Mouse (Mus musculus): Measurements from ENCODE around the gene Rnf126.
"Not testable (repeated sequence)": the region's sequence is repeated elsewhere in the genome, so short reads cannot be mapped to it uniquely, and the experiment has no call there.

Gene Rnf126

GRCm38 (mm10) chr10:79765228-79765745 lies 1.5 kb downstream of the Rnf126 start:
- DNase-seq: peak in 1 of 2 experiments; percentile 28

GRCm38 (mm10) chr10:79764234-79764633 lies 2.5 kb downstream of the Rnf126 start:
- peak; percentile 35 to 38 for DNase-seq

DNA sequence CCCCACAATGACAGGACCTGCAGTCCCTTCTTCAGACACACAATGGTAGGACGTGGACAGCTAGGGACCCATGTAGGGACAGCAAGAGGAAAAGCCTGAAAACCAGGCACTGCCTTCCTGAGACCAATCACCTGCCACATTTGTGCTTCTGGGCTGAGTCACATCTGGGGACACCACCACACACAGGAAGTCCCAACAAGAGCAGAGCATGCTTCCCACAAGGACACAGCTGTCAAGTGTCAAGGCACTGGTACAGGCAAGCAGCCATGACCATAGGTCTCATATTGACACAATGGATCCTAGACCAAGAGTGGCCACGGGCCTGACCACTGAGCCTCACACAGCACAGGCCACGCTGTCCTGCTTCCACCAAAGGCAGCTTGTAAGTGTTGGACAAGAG lies 3.9 kb downstream of the Rnf126 start:
- DNase-seq: no peak

- DNase-seq: no peak
These were observed 6.1 kb downstream of the Rnf126 start for GRCm38 (mm10) chr10:79760603-79761143.

- not testable (repeated sequence) for DNase-seq
These were observed 7.1 kb downstream of the Rnf126 start for GRCm38 (mm10) chr10:79759675-79760074.

GRCm38 (mm10) chr10:79756660-79757059 lies 10.1 kb downstream of the Rnf126 start:
- peak in 1 of 2 experiments; percentile 17 for DNase-seq

DNA sequence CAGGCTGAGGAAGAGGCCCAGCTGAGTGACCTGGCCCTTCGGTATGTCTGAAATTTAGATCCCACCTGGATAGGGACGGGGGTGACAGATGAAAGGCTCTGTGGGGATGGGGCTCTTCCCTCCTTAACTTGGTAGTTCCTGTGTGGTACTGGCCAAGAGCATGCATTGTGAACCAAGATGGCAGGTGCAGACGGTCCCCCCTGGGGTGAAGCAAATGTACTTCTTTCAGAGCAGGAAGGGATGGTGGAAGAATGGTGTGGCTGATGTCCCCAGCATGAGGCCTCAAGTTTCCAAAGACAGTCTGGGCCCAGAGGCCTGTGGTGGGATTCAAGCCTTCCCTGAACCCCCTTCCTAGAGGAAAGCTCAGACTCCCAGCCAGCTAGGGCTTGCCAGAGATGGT lies 10.9 kb downstream of the Rnf126 start:
- peak; percentile 40 to 42 for DNase-seq

DNA sequence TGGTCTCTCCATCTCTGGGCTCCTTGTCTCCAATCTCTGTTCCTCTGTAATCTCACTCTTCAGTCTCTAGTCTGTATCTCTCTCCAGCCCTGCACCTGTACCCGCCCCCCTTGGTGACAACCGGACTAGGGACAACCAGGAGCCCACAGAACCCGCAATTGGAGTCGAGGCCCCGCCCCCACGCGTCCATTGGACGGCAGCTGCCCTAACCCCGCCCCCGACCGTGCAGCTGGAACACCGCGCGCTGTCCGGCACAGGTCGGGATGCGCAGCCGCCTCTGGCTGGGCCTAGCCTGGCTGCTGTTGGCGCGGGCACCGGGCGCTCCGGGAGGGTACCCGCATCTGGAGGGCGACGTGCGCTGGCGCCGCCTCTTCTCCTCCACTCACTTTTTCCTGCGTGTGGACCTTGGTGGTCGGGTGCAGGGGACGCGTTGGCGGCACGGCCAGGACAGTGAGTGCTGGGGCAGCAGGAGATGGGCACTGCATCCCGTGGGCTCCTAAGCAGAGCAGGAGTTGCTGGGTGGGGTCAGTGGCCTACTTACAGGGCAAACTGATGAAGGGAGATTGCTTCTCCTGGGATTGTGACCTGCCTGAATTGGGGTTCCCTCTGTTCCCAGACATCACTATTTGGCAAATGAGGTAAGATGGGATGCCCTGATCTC lies 11.8 kb downstream of the Rnf126 start, which contains the start of gene Fgf22:
Fgf22 (plus strand) TSS at position 221 of the 661 bp plus-strand sequence.
- DNase-seq: peak; percentile 76 to 81

DNA sequence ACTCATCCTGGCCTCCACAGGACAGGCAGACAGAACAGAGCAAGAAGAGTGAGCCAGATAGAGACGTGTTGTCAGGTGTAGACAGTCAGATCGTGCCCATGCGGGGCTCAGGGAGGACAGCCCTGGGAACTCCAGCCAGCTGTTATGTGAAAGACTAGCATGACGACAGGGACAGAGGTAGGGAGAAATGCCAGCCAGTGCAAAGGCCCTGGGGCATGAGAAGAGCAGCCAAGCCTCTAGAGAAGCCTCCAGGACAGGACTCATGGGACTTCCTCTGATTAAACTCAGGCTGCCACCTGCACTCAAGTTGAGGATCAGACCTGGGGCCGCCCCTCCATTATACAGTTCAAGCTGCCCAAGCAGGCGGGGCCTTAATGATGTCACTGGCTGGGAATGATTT lies 18.3 kb downstream of the Rnf126 start:
- no peak for DNase-seq

DNA sequence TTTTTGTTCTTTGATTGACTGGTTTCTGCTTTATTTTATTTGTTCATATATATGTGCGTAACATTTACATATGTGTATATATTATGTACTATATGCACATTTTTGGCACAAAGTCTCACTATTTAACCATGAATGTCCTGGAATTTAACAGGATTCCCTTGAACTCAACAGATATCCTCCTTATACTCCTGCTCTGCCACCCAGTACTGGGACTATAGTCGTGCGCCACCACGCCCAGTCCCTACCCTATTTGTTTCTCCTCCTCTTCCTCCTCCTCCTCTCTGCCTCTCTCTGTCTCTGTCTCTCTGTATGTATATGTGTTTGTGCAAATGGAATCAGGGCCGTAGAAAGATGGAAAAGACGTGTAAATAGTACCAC lies 20.0 kb downstream of the Rnf126 start:
- peak in 1 of 2 experiments; percentile 22 for DNase-seq

DNA sequence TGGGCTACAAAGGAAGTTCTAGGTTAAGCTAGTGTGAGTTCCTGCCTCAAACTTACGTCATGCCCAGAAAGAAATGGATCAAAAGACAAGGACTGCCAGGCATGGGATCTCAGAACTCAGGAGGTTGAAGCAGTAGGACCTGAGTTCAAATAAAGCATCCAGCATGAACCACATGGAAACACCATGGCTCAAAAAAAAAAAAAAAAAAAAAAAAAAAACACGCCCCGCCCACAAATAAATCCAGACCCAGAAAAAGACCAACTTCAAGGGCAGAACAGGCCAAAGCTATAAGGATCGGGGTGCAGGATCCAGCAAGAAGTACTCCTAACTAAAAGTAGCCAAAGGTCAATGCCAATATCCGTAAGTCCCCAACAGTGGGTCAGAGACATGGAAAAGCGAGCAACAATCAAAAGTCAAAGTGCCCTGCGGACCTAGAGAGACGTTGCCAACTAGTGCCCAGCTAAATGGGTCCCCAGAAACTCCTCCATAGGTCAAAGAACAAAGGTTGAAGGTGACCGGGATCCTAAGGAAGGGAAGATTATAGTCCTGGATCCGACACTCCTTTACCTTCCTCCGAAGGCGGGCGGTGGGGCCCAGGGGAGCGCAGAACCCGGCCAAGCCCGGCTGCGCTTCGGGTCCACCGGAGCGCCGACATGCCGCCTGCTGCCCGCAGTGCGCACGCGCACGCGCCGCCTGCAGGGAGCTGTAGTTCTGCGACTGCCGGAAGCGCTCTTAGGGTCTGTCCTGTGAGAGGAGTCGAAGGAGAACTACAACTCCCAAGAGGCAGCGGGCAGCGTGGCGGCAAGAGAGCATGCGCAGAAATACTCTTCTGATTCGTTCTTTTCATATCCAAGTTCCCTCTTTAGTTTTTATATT lies 20.6 kb downstream of the Rnf126 start, which contains the start of gene Polrmt:
Polrmt (minus strand) TSS at position 684 of the 876 bp plus-strand sequence.
- peak; percentile 97 to 98 for DNase-seq

- no peak for DNase-seq
These were observed 21.3 kb downstream of the Rnf126 start for GRCm38 (mm10) chr10:79745411-79745810.

GRCm38 (mm10) chr10:79743650-79744365 lies 22.9 kb downstream of the Rnf126 start:
- DNase-seq: peak; percentile 80 to 83

DNA sequence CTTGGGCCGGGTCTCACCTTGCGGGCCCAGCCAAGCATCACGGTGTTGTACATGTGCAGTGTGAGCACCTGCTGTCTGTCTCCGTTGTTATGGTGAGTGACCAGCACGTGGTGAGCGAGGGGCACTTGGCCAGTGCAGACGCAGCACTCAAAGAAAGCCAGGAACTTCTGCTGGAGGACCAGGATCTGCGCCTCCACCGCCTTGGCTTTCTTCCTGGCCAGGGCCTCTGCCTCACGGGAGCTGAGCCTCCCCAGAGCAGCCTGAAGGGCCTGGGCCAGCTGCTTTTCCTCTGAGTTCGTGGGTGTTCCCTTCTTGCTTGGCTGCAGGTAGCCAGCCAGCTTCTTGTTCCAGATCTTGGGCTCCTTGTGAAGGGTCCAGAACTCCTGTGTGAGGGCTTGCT lies 23.6 kb downstream of the Rnf126 start:
- DNase-seq: peak; percentile 61 to 64

GRCm38 (mm10) chr10:79740863-79741262 lies 25.9 kb downstream of the Rnf126 start:
- DNase-seq: peak in 1 of 2 experiments; percentile 42

DNA sequence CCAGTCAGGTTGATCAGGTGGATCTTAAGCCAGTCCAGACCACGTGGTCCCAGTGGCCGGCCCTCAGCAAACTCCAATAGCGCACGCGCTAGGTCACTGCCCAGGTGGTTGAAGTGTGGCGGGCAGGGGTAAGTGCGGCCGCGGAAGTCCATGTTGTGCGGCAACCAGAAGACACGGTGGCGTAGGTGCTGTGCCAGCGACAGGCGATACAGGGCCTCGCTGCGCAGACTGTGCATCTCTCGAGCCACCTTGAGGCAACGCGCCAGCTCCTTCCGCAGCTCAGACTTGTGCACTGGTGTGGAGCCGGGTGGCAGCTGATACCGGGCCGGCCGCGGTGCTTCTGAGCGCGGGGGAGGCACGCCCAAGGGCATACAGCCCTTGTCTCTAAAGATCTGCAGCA lies 27.5 kb downstream of the Rnf126 start:
- DNase-seq: peak in 1 of 2 experiments; percentile 38

- DNase-seq: peak in 1 of 2 experiments; percentile 64
These were observed 28.5 kb downstream of the Rnf126 start for GRCm38 (mm10) chr10:79738259-79738658.

GRCm38 (mm10) chr10:79736706-79737105 lies 30.0 kb downstream of the Rnf126 start:
- peak in 1 of 2 experiments; percentile 48 for DNase-seq

- DNase-seq: peak in 1 of 2 experiments; percentile 60
These were observed 31.4 kb downstream of the Rnf126 start for GRCm38 (mm10) chr10:79735361-79735760.

DNA sequence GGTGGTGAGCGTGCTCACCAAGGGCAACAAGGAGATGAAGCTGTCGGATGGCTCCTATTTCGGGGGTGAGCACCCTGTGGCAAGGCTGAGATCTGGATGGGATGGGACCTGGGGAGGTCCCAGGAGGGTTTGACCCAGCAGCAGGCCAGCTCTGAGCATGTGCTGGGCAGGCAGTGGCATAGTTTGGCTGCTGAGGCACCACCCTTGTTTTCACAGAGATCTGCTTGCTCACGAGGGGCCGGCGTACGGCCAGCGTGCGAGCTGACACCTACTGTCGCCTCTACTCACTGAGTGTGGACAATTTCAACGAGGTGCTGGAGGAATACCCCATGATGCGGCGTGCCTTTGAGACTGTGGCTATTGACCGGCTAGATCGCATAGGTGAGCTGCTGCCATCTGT lies 32.9 kb downstream of the Rnf126 start:
- no peak for DNase-seq

- DNase-seq: peak; percentile 60 to 70
These were observed 34.3 kb downstream of the Rnf126 start for GRCm38 (mm10) chr10:79732500-79732899.

DNA sequence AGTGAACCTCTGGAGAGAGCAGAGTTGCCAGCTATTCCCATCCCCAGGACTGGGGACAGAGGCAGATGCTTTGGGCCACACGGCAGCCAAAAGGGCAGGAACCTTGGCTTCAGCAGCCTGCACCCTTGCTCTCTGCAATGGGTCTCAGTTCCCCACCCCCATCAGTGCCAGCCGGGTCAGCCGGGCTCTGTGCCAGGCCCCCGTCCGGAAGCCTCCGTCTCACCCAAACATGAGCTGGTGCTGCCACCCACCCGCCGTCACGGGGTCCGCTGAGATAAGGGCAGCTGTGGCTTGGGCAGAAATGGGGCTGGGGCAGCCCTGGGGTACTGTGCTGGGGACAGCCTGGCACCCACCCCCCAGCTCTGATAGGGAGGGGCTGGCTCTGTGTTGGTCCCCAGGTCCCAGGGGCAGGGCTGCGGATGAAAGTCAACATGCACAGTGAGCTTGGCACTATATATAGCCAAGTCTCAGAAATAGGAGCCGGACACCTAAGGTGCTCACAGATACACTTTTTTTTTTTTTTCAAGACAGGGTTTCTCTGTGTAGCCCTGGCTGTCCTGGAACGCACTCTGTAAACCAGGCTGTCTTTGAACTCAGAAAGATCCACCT lies 37.3 kb downstream of the Rnf126 start:
- peak; percentile 70 to 73 for DNase-seq
